Mouse (Mus musculus): ENCODE measurements at regions not wholly inside any gene's neighbourhood (a gene's known extent, or its start where the extent isn't known, plus 50 kb on each side); places are given as distances from the start of the nearest gene placed in this dataset.

- DNase-seq: no peak
These were observed 452.1 kb upstream of the Cntn6 start for GRCm38 (mm10) chr6:104040450-104040849.

- DNase-seq: no peak
These were observed 436.6 kb upstream of the Cntn6 start for GRCm38 (mm10) chr6:104055996-104056395.

DNA sequence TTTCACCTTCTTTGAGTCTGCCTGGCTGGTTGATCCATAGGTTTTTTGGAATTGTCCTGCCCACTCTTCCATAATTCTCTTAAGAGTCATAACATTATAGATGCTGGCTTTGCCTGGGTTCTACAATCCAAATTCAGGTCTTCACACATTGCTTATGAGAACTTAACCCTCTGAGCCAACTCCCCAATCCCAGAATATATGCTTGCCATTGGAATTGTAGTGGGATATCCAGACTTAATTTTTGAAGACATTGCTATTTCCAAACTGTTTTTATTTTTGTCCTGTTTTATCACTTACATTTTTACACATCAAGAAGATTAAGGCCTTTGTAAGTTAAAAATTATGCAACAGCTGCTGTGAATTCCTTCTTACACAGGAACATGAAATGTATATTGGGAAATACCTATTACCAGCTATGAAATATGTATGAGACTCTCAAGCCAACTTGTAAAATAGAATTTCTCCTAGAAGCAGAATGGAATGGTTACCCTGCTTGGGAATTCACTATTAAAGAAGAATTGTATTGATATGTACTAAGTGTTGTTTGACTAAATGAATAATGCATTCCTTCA lies 430.8 kb upstream of the Cntn6 start:
- DNase-seq: no peak

- DNase-seq: no peak
These were observed 412.0 kb upstream of the Cntn6 start for GRCm38 (mm10) chr6:104080581-104080980.

DNA sequence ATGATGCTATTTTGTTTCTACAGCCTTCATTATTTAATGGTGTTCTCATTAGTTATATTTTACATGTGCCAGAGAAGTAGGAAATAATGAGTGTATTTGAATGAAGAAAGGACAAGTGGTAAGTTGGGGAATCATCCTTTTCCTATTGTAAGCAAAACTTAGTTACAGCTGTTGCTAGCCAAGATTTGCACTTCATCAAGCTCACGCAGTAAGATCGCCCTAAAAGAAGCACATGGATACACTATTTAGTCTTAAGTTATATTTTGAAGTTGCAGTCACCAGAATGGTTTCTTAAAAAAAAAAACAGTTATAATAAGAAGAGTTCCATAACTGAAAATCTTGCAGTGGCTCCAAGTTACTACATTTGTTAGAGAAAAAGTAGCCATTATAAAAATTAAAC lies 410.3 kb upstream of the Cntn6 start:
- no peak for DNase-seq

DNA sequence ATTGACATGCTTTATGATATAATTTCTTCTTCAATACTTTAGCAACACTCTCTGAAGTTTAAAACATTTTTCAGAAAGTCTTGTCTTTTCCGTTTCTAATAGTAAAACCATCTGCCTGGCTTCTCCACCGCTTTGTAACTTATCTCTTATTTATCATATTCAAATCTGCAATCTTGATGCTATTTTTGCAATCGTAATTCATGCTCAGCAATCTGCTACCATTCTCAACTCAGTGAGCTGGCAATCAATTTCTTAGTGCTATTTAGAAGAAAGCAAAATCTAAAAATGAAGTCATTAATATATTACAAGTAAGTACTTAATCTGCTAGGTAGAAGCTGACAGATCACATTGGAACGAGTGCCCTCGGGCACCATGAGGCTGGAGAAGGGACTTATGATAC lies 384.2 kb upstream of the Cntn6 start:
- no peak for DNase-seq
